Mouse (Mus musculus): ENCODE data around the gene Dcps. TPM values are rescaled to one million over a fixed set of nuclear protein-coding genes. Genes with fewer than 3 reads are reported as not detected.
"Not testable (repeated sequence)": the region's sequence is repeated elsewhere in the genome, so short reads cannot be mapped to it uniquely, and the experiment has no call there.

Gene Dcps
- polyA plus RNA-seq, 1 experiment from 2014 or later: 93.1 TPM

DNA sequence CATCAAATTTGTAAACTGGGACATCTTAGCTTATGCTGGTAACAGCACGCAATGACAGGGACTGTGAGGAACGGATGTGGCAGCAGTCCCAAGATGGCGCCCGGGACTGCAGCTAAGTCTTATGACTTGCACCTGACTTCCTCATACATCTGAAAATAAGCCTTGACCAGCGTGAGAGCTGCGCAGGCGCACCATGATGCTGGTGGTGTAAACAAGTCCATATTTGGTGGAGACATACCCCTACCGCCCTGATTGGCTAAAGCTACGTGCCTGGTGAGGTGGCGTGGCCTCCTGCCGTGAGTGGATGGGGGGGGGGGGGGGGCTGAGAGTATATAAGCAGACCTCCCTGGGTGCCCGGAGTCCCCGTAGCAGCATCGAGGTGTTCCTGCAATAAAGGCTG is 28.6 kb downstream of the Dcps start:
- not testable (repeated sequence) for H3K27ac ChIP-seq (ENCODE audit: low read depth, low read length); H3K4me1 ChIP-seq (ENCODE audit: control insufficient read depth, insufficient read depth, low read length); ATAC-seq (ENCODE audit: low FRiP score, low TSS enrichment); H3K9ac ChIP-seq (ENCODE audit: low read depth, low read length); H3K4me2 ChIP-seq (replicated peaks; ENCODE audit: low read depth, low read length); H3K9me3 ChIP-seq (ENCODE audit: control insufficient read depth, low read length); H3K36me3 ChIP-seq (ENCODE audit: control insufficient read depth, insufficient read depth, low read length); H3K27me3 ChIP-seq (ENCODE audit: control insufficient read depth, insufficient read depth, low read length); H3K4me3 ChIP-seq (ENCODE audit: low read length)
- 97% methylated on average over 14 of the region's 14 CpGs for WGBS

DNA sequence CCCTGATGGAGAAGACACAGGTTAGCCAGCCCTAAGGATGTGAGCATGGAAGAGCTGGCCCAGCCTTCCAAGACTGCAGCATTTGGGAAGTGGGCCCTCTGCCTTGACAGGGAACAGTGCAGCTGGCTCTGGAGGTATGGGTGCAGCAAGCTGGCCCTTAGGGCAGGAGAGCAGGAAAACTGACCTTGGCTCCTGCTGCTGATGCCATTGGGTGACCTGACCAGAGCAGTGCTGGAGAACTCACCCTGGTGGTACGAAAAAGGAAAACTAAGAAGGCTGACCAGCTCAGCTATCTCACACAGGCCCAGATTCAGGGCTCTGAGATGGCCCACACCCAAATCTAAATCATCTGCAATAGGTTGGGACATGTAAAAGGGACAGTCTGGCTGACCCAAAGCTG is 30.0 kb downstream of the Dcps start:
- no peak overlapping the region for H3K4me3 ChIP-seq (ENCODE audit: low read length)
- H3K36me3 ChIP-seq (ENCODE audit: control insufficient read depth, insufficient read depth, low read length): no peaks in the 10 kb centered on the region; the same call in 1 of the 2 replicates
- no peak overlapping the region for H3K9ac ChIP-seq (ENCODE audit: low read depth, low read length)
- WGBS: 75% methylated on average over 1 of the region's 1 CpGs
- no peaks in the 10 kb centered on the region for H3K27me3 ChIP-seq (ENCODE audit: control insufficient read depth, insufficient read depth, low read length)
- no peak overlapping the region for H3K4me2 ChIP-seq (replicated peaks; ENCODE audit: low read depth, low read length)
- ATAC-seq (ENCODE audit: low FRiP score, low TSS enrichment): no peak
- H3K9me3 ChIP-seq (ENCODE audit: control insufficient read depth, low read length): no peaks in the 10 kb centered on the region
- H3K27ac ChIP-seq (ENCODE audit: low read depth, low read length): no peak overlapping the region
- no peaks in the 10 kb centered on the region for H3K4me1 ChIP-seq (ENCODE audit: control insufficient read depth, insufficient read depth, low read length)

DNA sequence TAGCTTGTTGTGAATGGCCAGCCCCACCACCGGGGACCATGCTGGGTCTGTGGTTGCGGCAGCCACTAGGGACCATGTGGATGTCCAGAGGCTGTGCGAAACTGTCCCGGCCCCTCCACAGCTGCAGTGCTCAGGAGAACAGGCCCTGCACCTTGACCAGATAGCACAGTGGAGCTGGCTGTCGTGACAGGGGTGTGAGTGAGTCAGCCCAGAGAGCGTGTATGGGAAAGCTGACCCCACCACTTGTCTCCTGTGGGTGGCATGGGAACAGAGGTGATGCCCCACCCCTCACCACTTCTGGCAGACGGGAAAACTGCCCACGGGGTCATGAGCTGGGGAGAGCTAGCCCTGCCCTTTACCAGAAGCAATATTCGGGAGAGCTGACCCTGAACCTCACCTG is 30.7 kb downstream of the Dcps start:
- no peak overlapping the region for H3K27ac ChIP-seq (ENCODE audit: low read depth, low read length)
- 84% methylated on average over 9 of the region's 9 CpGs for WGBS
- H3K4me2 ChIP-seq (replicated peaks; ENCODE audit: low read depth, low read length): no peak overlapping the region
- H3K27me3 ChIP-seq (ENCODE audit: control insufficient read depth, insufficient read depth, low read length): no peaks in the 10 kb centered on the region
- H3K9ac ChIP-seq (ENCODE audit: low read depth, low read length): no peak overlapping the region
- H3K4me3 ChIP-seq (ENCODE audit: low read length): no peak overlapping the region
- H3K9me3 ChIP-seq (ENCODE audit: control insufficient read depth, low read length): no peaks in the 10 kb centered on the region
- no peaks in the 10 kb centered on the region for H3K4me1 ChIP-seq (ENCODE audit: control insufficient read depth, insufficient read depth, low read length)
- no peaks in the 10 kb centered on the region; the same call in 1 of the 2 replicates for H3K36me3 ChIP-seq (ENCODE audit: control insufficient read depth, insufficient read depth, low read length)
- no peak for ATAC-seq (ENCODE audit: low FRiP score, low TSS enrichment)

GRCm38 (mm10) chr9:35142221-35142620 is 33.6 kb downstream of the Dcps start:
- H3K4me3 ChIP-seq (ENCODE audit: low read length): no peak overlapping the region
- no peak overlapping the region for H3K9ac ChIP-seq (ENCODE audit: low read depth, low read length)
- H3K4me1 ChIP-seq (ENCODE audit: control insufficient read depth, insufficient read depth, low read length): no peaks in the 10 kb centered on the region
- no peak overlapping the region for H3K4me2 ChIP-seq (replicated peaks; ENCODE audit: low read depth, low read length)
- WGBS: 83% methylated on average over 2 of the region's 2 CpGs
- H3K27me3 ChIP-seq (ENCODE audit: control insufficient read depth, insufficient read depth, low read length): no peaks in the 10 kb centered on the region
- no peaks in the 10 kb centered on the region for H3K9me3 ChIP-seq (ENCODE audit: control insufficient read depth, low read length)
- no peak for ATAC-seq (ENCODE audit: low FRiP score, low TSS enrichment)
- no peaks in the 10 kb centered on the region; the same call in 1 of the 2 replicates for H3K36me3 ChIP-seq (ENCODE audit: control insufficient read depth, insufficient read depth, low read length)
- no peak overlapping the region for H3K27ac ChIP-seq (ENCODE audit: low read depth, low read length)

DNA sequence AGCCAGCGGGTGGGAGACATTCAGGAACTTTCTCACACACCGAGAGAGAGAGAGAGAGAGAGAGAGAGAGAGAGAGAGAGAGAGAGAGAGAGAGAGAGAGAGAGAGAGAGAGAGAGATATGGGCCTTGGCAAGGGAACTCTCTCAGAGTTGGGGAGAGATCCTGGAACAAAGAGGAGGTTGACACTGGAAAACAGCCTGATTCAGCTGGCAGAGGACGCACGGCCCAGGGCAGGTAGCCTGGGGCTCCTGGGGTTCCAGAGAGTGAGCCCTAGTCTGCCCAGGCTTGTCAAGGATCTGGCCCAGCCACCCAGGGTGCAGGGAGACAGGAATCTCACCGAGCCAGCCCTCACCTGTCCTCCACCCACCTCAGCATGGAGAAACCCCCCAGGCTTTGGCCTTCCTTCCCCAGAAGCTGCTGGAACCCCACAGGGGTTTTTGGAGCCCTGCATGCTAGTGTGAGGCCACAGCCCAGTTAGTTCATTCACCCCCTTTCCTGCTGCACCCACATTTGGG is 36.6 kb downstream of the Dcps start:
- no peak for ATAC-seq (ENCODE audit: low FRiP score, low TSS enrichment)
- Histone ChIP-seq H3K9ac (ENCODE audit: low read depth, low read length) (no peak overlapping the region), H3K36me3 (ENCODE audit: control insufficient read depth, insufficient read depth, low read length) (peaks cover 4% of the 10 kb centered on the region; the same call in 1 of the 2 replicates), H3K4me2 (replicated peaks; ENCODE audit: low read depth, low read length) (no peak overlapping the region), H3K27me3 (ENCODE audit: control insufficient read depth, insufficient read depth, low read length) (no peaks in the 10 kb centered on the region), H3K4me1 (ENCODE audit: control insufficient read depth, insufficient read depth, low read length) (no peaks in the 10 kb centered on the region), H3K27ac (ENCODE audit: low read depth, low read length) (no peak overlapping the region), H3K4me3 (ENCODE audit: low read length) (no peak overlapping the region), H3K9me3 (ENCODE audit: control insufficient read depth, low read length) (no peaks in the 10 kb centered on the region)
- whole genome bisulfite sequencing: 77% methylated on average over 5 of the region's 5 CpGs

- Histone ChIP-seq H3K9me3 (ENCODE audit: control insufficient read depth, low read length) (no peaks in the 10 kb centered on the region), H3K4me3 (ENCODE audit: low read length) (no peak overlapping the region), H3K27ac (ENCODE audit: low read depth, low read length) (no peak overlapping the region), H3K4me1 (ENCODE audit: control insufficient read depth, insufficient read depth, low read length) (no peaks in the 10 kb centered on the region), H3K36me3 (ENCODE audit: control insufficient read depth, insufficient read depth, low read length) (peaks cover 7% of the 10 kb centered on the region; the same call in 1 of the 2 replicates), H3K9ac (ENCODE audit: low read depth, low read length) (no peak overlapping the region), H3K27me3 (ENCODE audit: control insufficient read depth, insufficient read depth, low read length) (no peaks in the 10 kb centered on the region), H3K4me2 (replicated peaks; ENCODE audit: low read depth, low read length) (no peak overlapping the region)
- 72% methylated on average over 7 of the region's 7 CpGs for WGBS
- no peak for ATAC-seq (ENCODE audit: low FRiP score, low TSS enrichment)
Observed at GRCm38 (mm10) chr9:35138029-35138428, 37.8 kb downstream of the Dcps start.

DNA sequence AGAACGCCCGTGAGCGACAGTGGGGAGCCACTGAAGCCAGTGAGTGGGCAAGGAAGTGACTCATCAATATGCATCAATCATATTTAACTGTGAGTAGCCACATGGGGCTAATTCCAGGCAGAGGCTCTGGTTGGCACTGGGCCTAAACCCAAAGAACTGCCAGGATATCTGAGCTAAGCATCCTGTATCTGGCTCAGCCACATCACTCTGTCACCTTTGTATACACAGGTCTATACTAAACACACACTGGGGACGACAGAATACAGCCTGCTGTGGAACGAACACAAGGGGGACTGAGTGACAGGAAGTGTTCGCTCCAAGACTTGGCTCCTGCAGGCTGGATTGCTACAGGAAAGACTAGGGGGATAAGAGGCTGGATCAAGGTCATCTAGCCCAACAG is 40.3 kb downstream of the Dcps start:
- no peak overlapping the region for H3K4me3 ChIP-seq (ENCODE audit: low read length)
- H3K36me3 ChIP-seq (ENCODE audit: control insufficient read depth, insufficient read depth, low read length): peaks cover 7% of the 10 kb centered on the region; the same call in 1 of the 2 replicates
- no peak overlapping the region for H3K9ac ChIP-seq (ENCODE audit: low read depth, low read length)
- ATAC-seq (ENCODE audit: low FRiP score, low TSS enrichment): no peak
- H3K9me3 ChIP-seq (ENCODE audit: control insufficient read depth, low read length): no peaks in the 10 kb centered on the region
- H3K4me2 ChIP-seq (replicated peaks; ENCODE audit: low read depth, low read length): no peak overlapping the region
- no peaks in the 10 kb centered on the region for H3K4me1 ChIP-seq (ENCODE audit: control insufficient read depth, insufficient read depth, low read length)
- no peak overlapping the region for H3K27ac ChIP-seq (ENCODE audit: low read depth, low read length)
- H3K27me3 ChIP-seq (ENCODE audit: control insufficient read depth, insufficient read depth, low read length): no peaks in the 10 kb centered on the region
- 69% methylated on average over 6 of the region's 6 CpGs for WGBS

GRCm38 (mm10) chr9:35131637-35132397 is 44.0 kb downstream of the Dcps start:
- H3K4me1 ChIP-seq (ENCODE audit: control insufficient read depth, insufficient read depth, low read length): no peaks in the 10 kb centered on the region
- 92% methylated on average over 16 of the region's 16 CpGs for WGBS
- H3K27ac ChIP-seq (ENCODE audit: low read depth, low read length): no peak overlapping the region
- H3K4me3 ChIP-seq (ENCODE audit: low read length): no peak overlapping the region
- no peaks in the 10 kb centered on the region for H3K9me3 ChIP-seq (ENCODE audit: control insufficient read depth, low read length)
- no peak overlapping the region for H3K4me2 ChIP-seq (replicated peaks; ENCODE audit: low read depth, low read length)
- peaks cover 21% of the 10 kb centered on the region; the same call in 1 of the 2 replicates for H3K36me3 ChIP-seq (ENCODE audit: control insufficient read depth, insufficient read depth, low read length)
- no peaks in the 10 kb centered on the region for H3K27me3 ChIP-seq (ENCODE audit: control insufficient read depth, insufficient read depth, low read length)
- H3K9ac ChIP-seq (ENCODE audit: low read depth, low read length): no peak overlapping the region
- no peak for ATAC-seq (ENCODE audit: low FRiP score, low TSS enrichment)

DNA sequence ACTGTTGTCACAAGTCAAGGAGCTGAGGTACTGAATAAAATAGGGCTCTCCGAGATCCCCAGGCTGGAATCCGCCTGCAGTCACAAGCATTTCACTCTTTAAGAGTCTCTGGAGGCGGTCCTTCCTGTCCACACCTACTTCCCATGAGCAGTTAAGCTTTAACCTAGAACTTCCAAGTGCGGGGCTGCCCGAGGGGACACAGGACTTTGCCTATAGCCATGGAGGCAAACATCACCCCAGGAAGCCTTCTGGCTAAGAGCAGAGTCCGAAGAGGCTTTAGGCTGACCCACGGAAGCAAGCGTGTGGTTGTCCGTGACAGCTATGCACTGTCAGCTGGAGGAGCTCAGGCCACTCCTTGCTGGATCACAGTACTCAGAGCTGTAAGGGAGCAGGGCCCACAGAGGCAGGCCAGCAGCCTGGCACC is 46.9 kb downstream of the Dcps start:
- Histone ChIP-seq H3K9me3 (ENCODE audit: control insufficient read depth, low read length) (no peaks in the 10 kb centered on the region), H3K27me3 (ENCODE audit: control insufficient read depth, insufficient read depth, low read length) (no peaks in the 10 kb centered on the region), H3K9ac (ENCODE audit: low read depth, low read length) (no peak overlapping the region), H3K4me1 (ENCODE audit: control insufficient read depth, insufficient read depth, low read length) (no peaks in the 10 kb centered on the region), H3K4me2 (replicated peaks; ENCODE audit: low read depth, low read length) (no peak overlapping the region), H3K4me3 (ENCODE audit: low read length) (no peak overlapping the region), H3K36me3 (ENCODE audit: control insufficient read depth, insufficient read depth, low read length) (peaks cover 37% of the 10 kb centered on the region), H3K27ac (ENCODE audit: low read depth, low read length) (no peak overlapping the region)
- WGBS: 80% methylated on average over 9 of the region's 9 CpGs
- ATAC-seq (ENCODE audit: low FRiP score, low TSS enrichment): no peak

Measured in kidney, embryonic 14.5 days (tissue).